Mouse (Mus musculus) G1E (cell line): ENCODE results near the gene Pla2g3. TPM values are rescaled to one million over a fixed set of nuclear protein-coding genes. Genes with fewer than 3 reads are reported as not detected.
A peak's percentile ranks its signal among the peaks of the same experiment; 100 is the strongest.

Source experiments
- ATAC-seq: 2 replicates; pipeline ENCODE4 v1.8.0; 2016; ENCODE audit warnings: mild to moderate bottlenecking; ENCODE audit not compliant: insufficient number of reproducible peaks, poor library complexity, low FRiP score, severe bottlenecking; ENCODE audit errors: extremely low read depth
- DNase-seq: peaks from one replicate; pipeline ENCODE4 v3.0.0; 2012; ENCODE audit warnings: low spot score
- H3K27me3 ChIP-seq: 2 replicates; pipeline ENCODE4 v1.6.1; 2012; ENCODE audit warnings: mild to moderate bottlenecking, low read length, inconsistent platforms; ENCODE audit not compliant: insufficient read depth
- H3K36me3 ChIP-seq: replicated peaks from 2 replicates; pipeline ENCODE3; 2012; ENCODE audit warnings: mild to moderate bottlenecking, inconsistent platforms
- H3K4me1 ChIP-seq: 2 replicates; pipeline ENCODE4 v1.6.1; 2012; ENCODE audit warnings: low read depth, low read length, inconsistent platforms, mixed read lengths; ENCODE audit not compliant: insufficient read depth
- H3K4me3 ChIP-seq: 2 replicates; pipeline ENCODE4 v1.5.1; 2012; ENCODE audit warnings: low read depth, mild to moderate bottlenecking, inconsistent platforms, low read length, moderate library complexity, mixed read lengths
- H3K9me3 ChIP-seq: replicated peaks from 2 replicates; pipeline ENCODE4 v1.6.1; 2012; ENCODE audit warnings: inconsistent platforms
- CTCF ChIP-seq: IDR thresholded peaks from 2 replicates; pipeline ENCODE4 v1.5.1; 2012; ENCODE audit warnings: low read depth, low read length, inconsistent platforms, mixed read lengths
- GATA1 ChIP-seq: IDR thresholded peaks from 2 replicates; pipeline ENCODE4 v1.6.1; 2012; ENCODE audit warnings: borderline replicate concordance, low read length, inconsistent platforms, mixed read lengths
- GATA2 ChIP-seq: IDR thresholded peaks from 2 replicates; pipeline ENCODE4 v1.6.1; 2012; ENCODE audit warnings: low read depth, low read length, inconsistent platforms, borderline replicate concordance
- POLR2AphosphoS5 ChIP-seq: IDR thresholded peaks from 2 replicates; pipeline ENCODE4 v1.6.1; 2012; ENCODE audit warnings: low read depth, low read length, inconsistent platforms; ENCODE audit not compliant: insufficient replicate concordance
- TAL1 ChIP-seq: conservative IDR thresholded peaks from 2 replicates; pipeline ENCODE4 v1.6.1; 2012; ENCODE audit warnings: low read depth, low read length, inconsistent platforms, mixed read lengths
- polyA plus RNA-seq: library from polyadenylated mRNA; stranded (reverse); fragments of >175 nt; gene quantifications from 2 replicates; pipeline ENCODE4 v1.2.3, GENCODE M21; 2012
- total RNA-seq, 2 experiments: library from RNA; stranded (forward) in 1 of 2; stranded (reverse) in 1 of 2; fragments of 200-1000 nt in 1 of 2; fragments of >200 nt in 1 of 2; fragmentation: Nextera tagmentation in 1 of 2; gene quantifications; 2 replicates each; pipeline ENCODE4 v1.2.3; 2014 to 2017

Gene Pla2g3
- total and polyA plus RNA-seq, 3 experiments = 0.11 TPM; not detected in 2

- DNase-seq (peak; percentile 77), ATAC-seq (peak; percentile 94)
- Histone ChIP-seq H3K4me3 (peak within 1 kb of the TSS; percentile 87), H3K36me3 (peaks cover 38% of the 10 kb centered on the region), H3K4me1 (peaks cover 46% of the 10 kb centered on the region), H3K27me3 (no peaks in the 10 kb centered on the region), H3K9me3 (no peaks in the 10 kb centered on the region)
- TF ChIP-seq CTCF (no peak), GATA1 (no peak), GATA2 (no peak), TAL1 (no peak)
Measured at GRCm38 (mm10) chr11:3452167-3452639, 35.9 kb upstream of the Pla2g3 start, which contains the start of gene Rnf185. Gene Rnf185, minus strand, starts transcription at chr11:3452363.

GRCm38 (mm10) chr11:3452769-3453168 is 35.3 kb upstream of the Pla2g3 start:
- ATAC-seq = no peak
- peak overlapping the region; percentile 87 for H3K4me3 ChIP-seq
- no peaks in the 10 kb centered on the region for H3K9me3 ChIP-seq
- TF ChIP-seq TAL1 = no peak
- no peak for TF ChIP-seq GATA2
- no peak for TF ChIP-seq CTCF
- no peak for TF ChIP-seq POLR2AphosphoS5
- no peak for TF ChIP-seq GATA1
- peaks cover 42% of the 10 kb centered on the region for H3K4me1 ChIP-seq
- no peak for DNase-seq
- peaks cover 39% of the 10 kb centered on the region for H3K36me3 ChIP-seq
- no peaks in the 10 kb centered on the region for H3K27me3 ChIP-seq

GRCm38 (mm10) chr11:3453467-3453866 is 34.6 kb upstream of the Pla2g3 start:
- peak; percentile 29 for DNase-seq
- Histone ChIP-seq H3K27me3 (no peaks in the 10 kb centered on the region), H3K36me3 (peaks cover 37% of the 10 kb centered on the region), H3K4me3 (peak overlapping the region; percentile 60; the same call in 1 of the 2 replicates), H3K4me1 (peaks cover 38% of the 10 kb centered on the region), H3K9me3 (no peaks in the 10 kb centered on the region)
- ATAC-seq = no peak
- TF ChIP-seq POLR2AphosphoS5 = no peak
- no peak for TF ChIP-seq GATA2
- no peak for TF ChIP-seq CTCF
- TF ChIP-seq GATA1 = no peak
- TF ChIP-seq TAL1 = no peak

GRCm38 (mm10) chr11:3454506-3454905 is 33.6 kb upstream of the Pla2g3 start:
- Histone ChIP-seq H3K4me3 (no peak overlapping the region), H3K9me3 (no peaks in the 10 kb centered on the region), H3K36me3 (peaks cover 37% of the 10 kb centered on the region), H3K27me3 (no peaks in the 10 kb centered on the region), H3K4me1 (peaks cover 37% of the 10 kb centered on the region)
- ATAC-seq (no peak), DNase-seq (no peak)
- TF ChIP-seq POLR2AphosphoS5 (no peak), GATA2 (no peak), TAL1 (no peak), GATA1 (no peak), CTCF (no peak)

- DNase-seq (peak; percentile 14), ATAC-seq (no peak)
- no peak overlapping the region for H3K4me3 ChIP-seq
- H3K27me3 ChIP-seq = peaks cover 4% of the 10 kb centered on the region
- H3K4me1 ChIP-seq = peaks cover 27% of the 10 kb centered on the region
- TF ChIP-seq CTCF (peak; percentile 92), GATA1 (no peak)
- H3K9me3 ChIP-seq = no peaks in the 10 kb centered on the region
- peaks cover 37% of the 10 kb centered on the region for H3K36me3 ChIP-seq
Measured at GRCm38 (mm10) chr11:3456354-3456753, 31.7 kb upstream of the Pla2g3 start.

GRCm38 (mm10) chr11:3458428-3459104 is 29.5 kb upstream of the Pla2g3 start:
- ATAC-seq = no peak
- no peak for DNase-seq

More at GRCm38 (mm10) chr11:3458428-3459104, 29.5 kb upstream of the Pla2g3 start:
- H3K27me3 ChIP-seq = peaks cover 7% of the 10 kb centered on the region
- peaks cover 13% of the 10 kb centered on the region for H3K4me1 ChIP-seq
- TF ChIP-seq GATA2 (no peak), POLR2AphosphoS5 (no peak), CTCF (no peak), GATA1 (no peak), TAL1 (no peak)
- no peaks in the 10 kb centered on the region for H3K9me3 ChIP-seq
- H3K4me3 ChIP-seq = no peak overlapping the region
- peaks cover 34% of the 10 kb centered on the region for H3K36me3 ChIP-seq
